Mouse (Mus musculus): ENCODE data around the gene Csf1.

GRCm38 (mm10) chr3:107749446-107749845, 10.8 kb downstream of the Csf1 start:
- TF ChIP-seq POLR2A (IDR thresholded peaks at IDR 0.05; ENCODE audit: control insufficient read depth, low read depth, low read length) (no peak), CTCF (IDR thresholded peaks at IDR 0.05; ENCODE audit: control insufficient read depth, insufficient read depth, insufficient replicate concordance, low read depth, low read length) (no peak)
